Mouse (Mus musculus) kidney, adult 2 months (tissue): ENCODE data around the gene Trmt10a. TPM values are rescaled to one million over a fixed set of nuclear protein-coding genes. Genes with fewer than 3 reads are reported as not detected.

Experiments
- DNase-seq: peaks from one replicate; pipeline ENCODE4 v3.0.0; 2021
- H3K27ac ChIP-seq: fragments of 200-500 bp; 2 replicates; pipeline ENCODE4 v1.5.1; 2012; ENCODE audit warnings: low read depth, low read length, control low read depth, inconsistent platforms; ENCODE audit not compliant: insufficient read depth
- H3K27me3 ChIP-seq: fragments of 200-500 bp; replicated peaks from 2 replicates; pipeline ENCODE4 v1.6.1; 2012; ENCODE audit warnings: mild to moderate bottlenecking, moderate library complexity, low read length, inconsistent platforms; ENCODE audit not compliant: control insufficient read depth, insufficient read depth
- H3K36me3 ChIP-seq: fragments of 200-500 bp; 2 replicates; pipeline ENCODE4 v1.6.1; 2012; ENCODE audit warnings: mild to moderate bottlenecking, moderate library complexity, low read length, inconsistent platforms; ENCODE audit not compliant: control insufficient read depth, insufficient read depth
- H3K4me1 ChIP-seq: fragments of 200-500 bp; 2 replicates; pipeline ENCODE4 v1.6.1; 2011; ENCODE audit warnings: low read length; ENCODE audit not compliant: control insufficient read depth, insufficient read depth
- H3K4me3 ChIP-seq: fragments of 200-500 bp; 2 replicates; pipeline ENCODE4 v1.5.1; 2011; ENCODE audit warnings: mild to moderate bottlenecking, low read depth, low read length, control low read depth; ENCODE audit not compliant: insufficient read depth
- CTCF ChIP-seq: fragments of 200-500 bp; conservative IDR thresholded peaks from 2 replicates; pipeline ENCODE4 v1.5.1; 2011; ENCODE audit warnings: low read depth, mild to moderate bottlenecking, control low read depth, low read length, moderate library complexity, mixed read lengths; ENCODE audit not compliant: insufficient read depth, insufficient read length
- POLR2A ChIP-seq: fragments of 200-500 bp; IDR thresholded peaks from one replicate; pipeline ENCODE4 v1.6.1; 2011; ENCODE audit warnings: low read depth, low read length, control low read depth
- WGBS: fragments of 180-500 bp; shearing (Covaris S2); methylation state at CpG from one replicate; pipeline ENCODE4 v1.1.7; 2018; 5-methylcytosine and 5-hydroxymethylcytosine counted together
- polyA plus RNA-seq: library from polyadenylated mRNA; depleted of rRNA; stranded (reverse); fragments of >200 nt; gene quantifications from 2 replicates; pipeline ENCODE4 v1.2.3, GENCODE M21; 2012

The Trmt10a gene
- polyA plus RNA-seq, 1 experiment = 2.0 TPM

DNA sequence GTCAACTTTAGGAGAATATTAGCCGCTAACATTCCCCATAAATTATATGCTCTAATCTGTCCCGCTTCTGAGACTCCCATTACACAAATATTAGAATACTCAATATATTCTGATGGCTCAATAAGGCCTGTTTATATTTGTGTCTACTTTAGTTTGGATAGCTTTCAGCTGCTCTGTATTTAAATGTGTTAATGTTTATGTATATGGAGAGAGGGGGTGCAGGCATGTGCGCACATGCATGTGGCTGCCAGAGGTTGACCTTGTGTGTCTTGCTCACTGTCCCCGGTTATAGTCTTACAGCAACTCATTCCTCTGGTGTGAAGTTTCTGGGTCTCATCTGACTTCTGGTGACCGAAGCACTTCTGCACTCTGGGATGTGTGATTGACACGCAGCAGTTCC is 32.3 kb downstream of the Trmt10a start:
- Histone ChIP-seq H3K4me1 (no peaks in the 10 kb centered on the region), H3K36me3 (no peaks in the 10 kb centered on the region), H3K4me3 (no peak overlapping the region), H3K27me3 (no peaks in the 10 kb centered on the region), H3K27ac (no peak overlapping the region)
- TF ChIP-seq CTCF (no peak), POLR2A (no peak)
- DNase-seq = no peak
- 71% methylated on average over 6 of the region's 6 CpGs for WGBS

DNA sequence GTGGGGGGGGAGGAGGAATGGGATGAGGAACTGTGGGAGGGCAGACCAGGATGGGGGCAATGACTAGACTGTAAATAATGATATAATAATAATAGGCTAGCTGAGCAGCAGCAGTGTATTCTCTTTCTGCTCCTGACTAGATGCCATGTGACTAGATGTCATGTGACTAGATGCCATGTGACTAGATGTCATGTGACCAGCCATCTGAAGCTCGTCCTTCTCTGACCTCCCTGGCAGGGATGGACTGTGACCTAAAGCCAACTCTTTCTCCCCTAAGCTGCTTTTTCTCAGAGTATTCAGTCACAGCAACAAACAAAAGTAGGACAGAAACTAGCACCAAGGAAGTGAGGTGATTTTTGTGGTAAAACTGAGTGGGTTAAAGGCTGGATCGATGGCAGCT is 38.8 kb downstream of the Trmt10a start:
- Histone ChIP-seq H3K4me1 (no peaks in the 10 kb centered on the region), H3K36me3 (no peaks in the 10 kb centered on the region), H3K4me3 (no peak overlapping the region), H3K27me3 (no peaks in the 10 kb centered on the region), H3K27ac (no peak overlapping the region)
- WGBS = 70% methylated on average over 2 of the region's 2 CpGs
- peak; percentile 4 for DNase-seq
- TF ChIP-seq CTCF = no peak

DNA sequence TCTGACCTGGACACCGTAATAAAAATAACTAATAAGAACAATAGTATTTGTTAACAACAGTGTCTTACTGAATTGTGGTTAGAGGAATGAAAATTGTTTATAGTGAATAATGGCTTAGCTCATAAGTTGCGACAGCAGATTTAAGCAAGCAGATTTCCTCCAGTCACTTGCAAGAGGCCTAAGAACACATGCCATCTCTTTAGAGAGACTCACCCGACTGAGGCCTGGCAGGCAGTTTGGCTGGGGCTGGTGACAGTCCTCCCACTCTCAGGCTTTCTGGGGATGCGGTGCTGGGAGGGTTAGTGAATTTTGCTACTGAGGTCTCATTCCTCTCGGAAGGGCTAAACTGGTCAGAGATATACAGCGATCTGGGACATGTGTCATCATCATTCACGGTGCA is 40.1 kb downstream of the Trmt10a start:
- H3K4me1 ChIP-seq = no peaks in the 10 kb centered on the region
- no peak overlapping the region for H3K4me3 ChIP-seq
- no peak for TF ChIP-seq CTCF
- no peak for TF ChIP-seq POLR2A
- no peaks in the 10 kb centered on the region for H3K36me3 ChIP-seq
- 85% methylated on average over 7 of the region's 7 CpGs for WGBS
- no peaks in the 10 kb centered on the region for H3K27me3 ChIP-seq
- no peak overlapping the region for H3K27ac ChIP-seq
- DNase-seq = no peak

DNA sequence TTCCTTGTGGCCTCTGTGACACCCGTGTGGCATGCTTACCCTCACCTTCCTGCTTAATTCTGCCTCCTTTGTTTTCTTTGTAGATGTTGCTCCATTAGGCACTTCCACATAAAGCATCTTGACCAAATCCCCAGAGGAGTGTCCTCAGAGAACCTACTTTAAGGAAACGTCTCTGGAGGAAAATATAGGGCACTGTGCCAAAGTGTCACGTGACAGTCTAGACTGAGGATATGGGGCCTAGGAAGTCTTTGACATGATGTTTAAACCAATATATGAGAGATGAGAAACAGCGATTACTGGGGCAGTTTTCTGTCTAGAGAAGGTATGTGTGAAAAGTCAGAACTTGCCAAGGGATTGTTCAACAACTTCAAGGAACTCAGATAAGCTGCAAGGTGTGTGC is 42.0 kb downstream of the Trmt10a start:
- Histone ChIP-seq H3K4me3 (no peak overlapping the region), H3K27me3 (no peaks in the 10 kb centered on the region), H3K4me1 (no peaks in the 10 kb centered on the region), H3K27ac (no peak overlapping the region), H3K36me3 (no peaks in the 10 kb centered on the region)
- 40% methylated on average over 4 of the region's 4 CpGs for WGBS
- TF ChIP-seq POLR2A = no peak
- no peak for TF ChIP-seq CTCF
- peak; percentile 32 for DNase-seq

DNA sequence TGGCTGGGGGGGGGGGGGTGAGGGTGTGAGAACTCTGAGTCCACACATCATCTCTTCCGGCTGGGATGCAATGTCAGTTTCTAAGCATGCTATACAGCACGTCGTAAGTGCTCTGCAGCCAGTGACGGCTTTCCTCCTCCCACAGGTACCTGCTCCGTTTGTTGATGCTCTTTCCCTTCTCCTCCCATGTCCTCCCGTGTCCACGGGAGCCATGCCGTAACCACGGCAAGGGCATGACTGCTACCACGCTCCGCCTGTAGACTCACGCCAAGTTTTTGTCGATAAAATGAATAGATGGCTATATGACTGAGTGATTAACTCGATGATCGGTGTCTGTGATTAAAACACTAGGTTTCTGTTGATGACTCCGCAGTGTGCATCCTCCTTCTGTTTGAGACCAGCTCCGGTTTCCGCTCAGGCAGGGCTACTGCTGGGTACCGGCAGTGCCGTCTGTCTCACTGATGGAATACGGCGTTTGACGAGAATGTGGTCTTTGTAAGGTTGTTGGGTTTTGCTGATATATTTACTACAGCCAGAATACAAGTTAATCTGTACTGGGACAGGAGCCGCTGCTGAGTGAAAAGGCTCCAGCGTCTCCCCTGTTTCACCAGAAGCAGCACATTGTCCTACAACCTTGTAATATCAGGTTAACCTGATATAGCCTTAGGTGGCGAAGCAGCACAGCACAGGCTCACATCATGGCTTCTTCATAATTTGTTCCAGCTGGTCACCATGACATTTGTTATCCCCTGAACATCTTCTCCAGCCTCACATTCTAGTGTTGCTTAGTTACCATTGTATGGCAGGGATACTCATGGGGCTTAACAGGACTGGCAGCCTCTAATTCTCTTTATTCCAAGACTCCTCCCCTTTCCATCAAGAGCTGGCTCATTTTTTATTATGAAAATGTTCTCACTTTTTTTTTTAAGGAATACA is 43.0 kb downstream of the Trmt10a start:
- no peaks in the 10 kb centered on the region for H3K36me3 ChIP-seq
- H3K27ac ChIP-seq = no peak overlapping the region
- DNase-seq = no peak
- H3K27me3 ChIP-seq = no peaks in the 10 kb centered on the region
- 87% methylated on average over 26 of the region's 26 CpGs for WGBS
- H3K4me3 ChIP-seq = no peak overlapping the region
- no peaks in the 10 kb centered on the region for H3K4me1 ChIP-seq
- TF ChIP-seq POLR2A (no peak), CTCF (no peak)

DNA sequence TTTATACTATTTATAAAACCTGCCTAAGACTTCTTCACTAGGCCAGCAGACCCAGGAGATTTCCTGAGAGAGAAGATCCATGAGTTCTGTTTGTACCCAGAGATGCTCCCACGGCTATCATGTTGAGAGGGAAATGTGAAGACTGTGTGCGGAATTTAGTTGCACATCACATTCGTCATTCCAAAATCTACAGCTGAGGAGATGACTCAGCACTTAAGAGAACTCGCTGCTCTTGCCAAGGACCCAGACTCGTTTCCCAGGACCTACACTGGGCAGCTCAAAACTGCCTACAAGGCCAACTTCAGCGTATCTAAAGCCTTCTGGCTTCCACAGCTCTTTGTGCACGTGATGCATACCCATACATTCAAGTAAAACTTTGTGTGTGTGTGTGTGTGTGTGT is 49.0 kb downstream of the Trmt10a start:
- 68% methylated on average over 7 of the region's 7 CpGs for WGBS
- Histone ChIP-seq H3K4me3 (no peak overlapping the region), H3K27me3 (no peaks in the 10 kb centered on the region), H3K27ac (no peak overlapping the region), H3K4me1 (no peaks in the 10 kb centered on the region), H3K36me3 (no peaks in the 10 kb centered on the region)
- no peak for DNase-seq
- TF ChIP-seq CTCF = no peak
- no peak for TF ChIP-seq POLR2A

DNA sequence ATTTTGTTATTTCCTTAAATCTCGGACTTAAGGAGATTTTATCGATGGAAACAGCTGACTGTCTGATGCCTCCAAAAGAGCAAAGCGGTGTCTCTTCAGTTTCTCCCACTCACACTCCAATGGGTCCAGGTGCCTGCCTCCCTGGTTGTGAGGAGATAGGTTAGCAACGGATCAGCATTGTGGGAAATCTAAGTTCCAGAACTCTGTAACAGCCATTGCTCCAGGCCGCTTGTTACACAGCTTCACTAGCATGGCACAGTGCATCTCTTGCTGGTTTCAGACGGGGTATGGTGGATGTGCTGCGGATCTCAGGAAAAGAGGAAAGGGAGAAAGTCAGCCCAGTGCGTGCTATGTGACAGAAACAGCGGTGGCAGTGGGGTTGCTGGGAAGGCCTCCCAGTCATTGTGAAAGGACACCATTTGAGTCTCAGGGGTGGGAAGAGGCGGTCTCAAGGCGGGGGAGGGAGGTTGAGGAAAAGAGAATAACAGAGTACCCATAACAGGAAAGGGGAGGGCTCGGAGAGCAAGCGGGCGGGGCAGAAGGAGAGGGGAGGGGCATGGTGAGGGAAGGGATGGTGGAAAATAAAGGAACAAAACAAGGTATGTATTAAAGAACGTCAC is 50.5 kb downstream of the Trmt10a start, which contains the start of gene 4930579F01Rik:
Gene 4930579F01Rik, minus strand, starts transcription at position 143 of the 620 bp plus-strand sequence.
- no peak within 1 kb of the TSS for H3K27ac ChIP-seq

More for the DNA sequence above, 50.5 kb downstream of the Trmt10a start, which contains the start of gene 4930579F01Rik:
- Histone ChIP-seq H3K4me1 (no peaks in the 10 kb centered on the region; the same call in 1 of the 2 replicates), H3K27me3 (no peaks in the 10 kb centered on the region), H3K36me3 (no peaks in the 10 kb centered on the region), H3K4me3 (no peak within 1 kb of the TSS)
- TF ChIP-seq CTCF (no peak), POLR2A (no peak)
- WGBS = 82% methylated on average over 15 of the region's 15 CpGs
- no peak for DNase-seq
